Mouse (Mus musculus) myocyte (in vitro differentiated cells): ENCODE measurements around the gene Arhgef25. TPM values are rescaled to one million over a fixed set of nuclear protein-coding genes. Genes with fewer than 3 reads are reported as not detected.

ENCODE experiments used
- H3K27me3 ChIP-seq: one replicate; pipeline ENCODE4 v1.6.1; 2011; ENCODE audit not compliant: control insufficient read depth, insufficient read depth, insufficient read length
- H3K36me3 ChIP-seq: one replicate; pipeline ENCODE4 v1.6.1; 2011; ENCODE audit not compliant: control insufficient read depth, insufficient read depth
- H3K4me2 ChIP-seq: one replicate; pipeline ENCODE4 v1.6.1; 2011; ENCODE audit warnings: low read depth, control low read depth
- H3K4me3 ChIP-seq: one replicate; pipeline ENCODE4 v1.5.1; 2011; ENCODE audit warnings: mild to moderate bottlenecking, control low read depth, moderate library complexity
- H3K79me2 ChIP-seq: one replicate; pipeline ENCODE4 v1.6.1; 2011; ENCODE audit not compliant: control insufficient read depth, insufficient read depth
- H3ac ChIP-seq: one replicate; pipeline ENCODE4 v1.6.1; 2011; ENCODE audit not compliant: control insufficient read depth, insufficient read length
- CEBPB ChIP-seq: IDR thresholded peaks from 2 replicates; pipeline ENCODE4 v1.6.1; 2011; ENCODE audit warnings: mild to moderate bottlenecking, moderate library complexity; ENCODE audit not compliant: poor library complexity, insufficient read depth, severe bottlenecking
- E2F4 ChIP-seq: IDR thresholded peaks from one replicate; pipeline ENCODE4 v1.6.1; 2011; ENCODE audit warnings: mild to moderate bottlenecking, control low read depth, moderate library complexity; ENCODE audit not compliant: insufficient read depth
- MAX ChIP-seq: IDR thresholded peaks from one replicate; pipeline ENCODE4 v1.6.1; 2011; ENCODE audit warnings: low read depth, mild to moderate bottlenecking, control low read depth
- MYOD1 ChIP-seq, 3 experiments: IDR thresholded peaks; one replicate each; pipeline ENCODE4 v1.6.1; 2011; ENCODE audit warnings: control low read depth in 2 of 3, low read depth in 2 of 3, mild to moderate bottlenecking in 2 of 3, moderate library complexity in 1 of 3; ENCODE audit not compliant: insufficient read length in 2 of 3, control insufficient read depth in 1 of 3
- MYOG ChIP-seq, 3 experiments: IDR thresholded peaks; one replicate each; pipeline ENCODE4 v1.6.1; 2011; ENCODE audit warnings: control low read depth in 2 of 3, low read depth in 2 of 3, mild to moderate bottlenecking in 2 of 3; ENCODE audit not compliant: insufficient read length in 2 of 3, control insufficient read depth in 1 of 3, insufficient read depth in 1 of 3
- POLR2A ChIP-seq: IDR thresholded peaks from one replicate; pipeline ENCODE4 v1.6.1; 2011; ENCODE audit warnings: low read depth, mild to moderate bottlenecking, control low read depth, moderate library complexity; ENCODE audit not compliant: insufficient read length
- POLR2AphosphoS2 ChIP-seq: IDR thresholded peaks from one replicate; pipeline ENCODE4 v1.6.1; 2011; ENCODE audit warnings: low read depth, control low read depth; ENCODE audit not compliant: insufficient read length
- REST ChIP-seq: IDR thresholded peaks from one replicate; pipeline ENCODE4 v1.6.1; 2011; ENCODE audit warnings: mild to moderate bottlenecking, control low read depth, moderate library complexity; ENCODE audit not compliant: insufficient read depth, insufficient read length
- SRF ChIP-seq: IDR thresholded peaks from one replicate; pipeline ENCODE4 v1.6.1; 2011; ENCODE audit warnings: low read depth; ENCODE audit not compliant: control insufficient read depth, insufficient read length
- TCF12 ChIP-seq: IDR thresholded peaks from one replicate; pipeline ENCODE4 v1.6.1; 2011; ENCODE audit warnings: mild to moderate bottlenecking, control low read depth; ENCODE audit not compliant: poor library complexity, insufficient read depth, severe bottlenecking
- TCF3 ChIP-seq: IDR thresholded peaks from one replicate; pipeline ENCODE4 v1.6.1; 2011; ENCODE audit warnings: low read depth, control low read depth; ENCODE audit not compliant: insufficient read length
- USF1 ChIP-seq: IDR thresholded peaks from one replicate; pipeline ENCODE4 v1.6.1; 2011; ENCODE audit warnings: low read depth, mild to moderate bottlenecking, control low read depth, moderate library complexity
- polyA plus RNA-seq: library from polyadenylated mRNA; unstranded; fragments of >200 nt; fragmentation: generic; extraction: Trizol; gene quantifications from one replicate; pipeline ENCODE4 v1.2.1, GENCODE M21; 2012; ENCODE audit warnings: missing spikeins

Arhgef25 gene
- polyA plus RNA-seq, 1 experiment = 25.3 TPM

GRCm38 (mm10) chr10:127225732-127226131, 35.8 kb upstream of the Arhgef25 start:
- Histone ChIP-seq H3K36me3 (no peaks in the 10 kb centered on the region), H3K4me2 (no peak overlapping the region), H3K4me3 (no peak overlapping the region), H3K79me2 (no peaks in the 10 kb centered on the region), H3K27me3 (peaks cover 21% of the 10 kb centered on the region), H3ac (no peak overlapping the region)
- TF ChIP-seq MAX (no peak), TCF3 (no peak), E2F4 (no peak), USF1 (no peak), TCF12 (no peak)

- H3K79me2 ChIP-seq = no peaks in the 10 kb centered on the region
- no peak overlapping the region for H3K4me3 ChIP-seq
- H3K36me3 ChIP-seq = no peaks in the 10 kb centered on the region
- H3ac ChIP-seq = no peak overlapping the region
- H3K4me2 ChIP-seq = no peak overlapping the region
- TF ChIP-seq USF1 (no peak), POLR2A (no peak), TCF12 (no peak), REST (no peak), TCF3 (no peak), POLR2AphosphoS2 (no peak), MYOD1 (IDR thresholded peaks at IDR 0.05; ENCODE audit: control insufficient read depth in 1 of 3, insufficient read length in 2 of 3, low read depth in 2 of 3) (no peak), SRF (no peak), MAX (no peak), CEBPB (no peak), MYOG (IDR thresholded peaks at IDR 0.05; ENCODE audit: control insufficient read depth in 1 of 3, insufficient read depth in 1 of 3, insufficient read length in 2 of 3, low read depth in 2 of 3) (no peak), E2F4 (no peak)
- peaks cover 16% of the 10 kb centered on the region for H3K27me3 ChIP-seq
These were observed 35.3 kb upstream of the Arhgef25 start for GRCm38 (mm10) chr10:127225213-127225612.

- no peaks in the 10 kb centered on the region for H3K36me3 ChIP-seq
- TF ChIP-seq TCF3 (no peak), USF1 (no peak), E2F4 (no peak), SRF (no peak), MYOG (IDR thresholded peaks at IDR 0.05; ENCODE audit: control insufficient read depth in 1 of 3, insufficient read depth in 1 of 3, insufficient read length in 2 of 3, low read depth in 2 of 3) (no peak), TCF12 (no peak), CEBPB (no peak), POLR2A (no peak), MAX (no peak), REST (no peak)
- H3K27me3 ChIP-seq = no peaks in the 10 kb centered on the region
- no peak overlapping the region for H3K4me3 ChIP-seq
- no peaks in the 10 kb centered on the region for H3K79me2 ChIP-seq
- H3ac ChIP-seq = no peak overlapping the region
- no peak overlapping the region for H3K4me2 ChIP-seq
These were observed 28.5 kb upstream of the Arhgef25 start for GRCm38 (mm10) chr10:127218339-127218738.

- no peak overlapping the region for H3K4me3 ChIP-seq
These were observed 27.3 kb upstream of the Arhgef25 start for GRCm38 (mm10) chr10:127217177-127217576.

GRCm38 (mm10) chr10:127216456-127216855, 26.6 kb upstream of the Arhgef25 start:
- no peak overlapping the region for H3K4me3 ChIP-seq
- H3ac ChIP-seq = no peak overlapping the region
- H3K27me3 ChIP-seq = no peaks in the 10 kb centered on the region
- no peaks in the 10 kb centered on the region for H3K79me2 ChIP-seq
- H3K36me3 ChIP-seq = no peaks in the 10 kb centered on the region
- no peak overlapping the region for H3K4me2 ChIP-seq
- TF ChIP-seq POLR2A (no peak), E2F4 (no peak), MYOD1 (IDR thresholded peaks at IDR 0.05; ENCODE audit: control insufficient read depth in 1 of 3, insufficient read length in 2 of 3, low read depth in 2 of 3) (no peak), CEBPB (no peak), TCF3 (no peak), MYOG (IDR thresholded peaks at IDR 0.05; ENCODE audit: control insufficient read depth in 1 of 3, insufficient read depth in 1 of 3, insufficient read length in 2 of 3, low read depth in 2 of 3) (no peak), SRF (no peak), REST (no peak), USF1 (no peak), POLR2AphosphoS2 (no peak), MAX (no peak), TCF12 (no peak)

More at GRCm38 (mm10) chr10:127217177-127217576, 27.3 kb upstream of the Arhgef25 start:
- Histone ChIP-seq H3K36me3 (no peaks in the 10 kb centered on the region), H3K79me2 (no peaks in the 10 kb centered on the region), H3K27me3 (no peaks in the 10 kb centered on the region), H3K4me2 (no peak overlapping the region), H3ac (no peak overlapping the region)
- TF ChIP-seq MYOG (IDR thresholded peaks at IDR 0.05; ENCODE audit: control insufficient read depth in 1 of 3, insufficient read depth in 1 of 3, insufficient read length in 2 of 3, low read depth in 2 of 3) (no peak), POLR2A (no peak), MAX (no peak), MYOD1 (IDR thresholded peaks at IDR 0.05; ENCODE audit: control insufficient read depth in 1 of 3, insufficient read length in 2 of 3, low read depth in 2 of 3) (no peak), USF1 (no peak), SRF (no peak), TCF12 (no peak), POLR2AphosphoS2 (no peak), CEBPB (no peak), REST (no peak), E2F4 (no peak), TCF3 (no peak)
